Mouse (Mus musculus): ENCODE results near the gene Pik3cb.

Gene Pik3cb

DNA sequence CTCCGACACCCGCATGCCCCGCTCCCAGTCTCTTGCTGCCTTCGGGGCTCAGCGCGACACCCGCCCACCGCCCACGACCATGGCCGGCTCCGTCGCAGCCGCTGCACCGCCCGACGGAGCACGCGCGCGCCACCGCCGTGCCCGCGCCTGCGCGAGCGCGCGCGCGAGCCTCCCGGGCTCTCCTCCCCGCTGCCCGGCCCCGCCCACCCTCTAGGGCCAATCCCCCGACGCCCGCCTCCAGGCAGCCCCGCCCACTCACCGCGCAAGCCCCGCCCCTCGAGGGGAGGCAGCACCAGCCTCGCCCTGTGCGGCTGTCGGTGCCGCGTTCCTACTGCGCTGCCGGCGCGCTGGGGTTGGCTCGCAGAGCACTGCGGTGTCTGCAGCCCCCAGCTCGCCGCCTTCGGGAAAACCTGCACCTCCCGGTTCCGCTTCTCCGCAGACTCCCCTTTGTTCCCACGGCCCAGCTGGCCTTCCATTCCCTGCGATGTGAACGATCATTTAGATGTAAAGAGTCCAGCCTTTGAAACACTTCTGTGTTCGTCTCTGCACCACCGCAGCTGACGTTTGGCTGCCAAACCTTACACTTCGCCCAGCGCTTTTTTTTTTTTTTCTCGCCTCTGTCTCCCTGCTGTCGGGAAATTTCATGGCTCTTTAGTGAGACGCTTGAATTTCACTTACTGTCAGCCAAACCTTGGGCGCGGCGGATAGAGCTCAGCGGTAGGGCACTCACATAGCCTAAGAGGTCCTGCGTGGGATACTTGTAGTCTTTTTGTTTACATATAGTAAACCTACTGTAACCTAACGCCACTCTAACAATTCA, at the start of gene Pik3cb:
Gene Pik3cb, minus strand, starts transcription at position 559 of the 820 bp plus-strand sequence.
- peak; percentile 85 to 96 for DNase-seq (ENCODE audit: low spot score in 2 of 2)

DNA sequence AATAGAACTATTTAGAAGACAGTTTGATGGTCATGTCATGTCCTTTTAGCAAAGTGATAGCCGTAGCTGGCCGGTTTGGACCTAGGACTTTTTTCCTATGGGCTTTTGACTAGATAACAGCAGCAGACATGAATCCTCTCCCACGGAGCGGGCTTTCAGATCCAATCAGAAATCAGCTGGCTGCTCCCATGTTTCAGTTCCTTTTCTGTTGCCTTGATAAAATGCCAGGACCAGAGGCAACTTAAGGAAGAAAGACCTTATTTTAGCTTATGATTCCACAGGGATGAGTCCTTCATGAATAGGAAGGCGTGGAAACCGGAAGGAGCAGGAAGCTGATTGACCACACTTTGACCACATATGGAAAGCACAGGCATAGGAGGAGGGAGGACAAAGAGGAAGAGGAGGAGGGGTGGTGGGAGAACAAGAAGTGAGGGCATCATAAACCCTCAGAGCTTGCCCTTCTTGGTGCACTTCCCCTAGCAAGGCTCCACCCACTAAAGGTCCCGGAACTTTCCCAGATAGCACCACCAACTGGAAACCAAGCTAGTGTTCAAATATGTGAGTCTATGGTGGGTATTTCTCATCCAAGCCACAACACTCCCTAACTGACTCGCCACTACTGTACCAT, 42.7 kb upstream of the Pik3cb start:
- no peak for DNase-seq (ENCODE audit: low spot score in 2 of 2)

DNA sequence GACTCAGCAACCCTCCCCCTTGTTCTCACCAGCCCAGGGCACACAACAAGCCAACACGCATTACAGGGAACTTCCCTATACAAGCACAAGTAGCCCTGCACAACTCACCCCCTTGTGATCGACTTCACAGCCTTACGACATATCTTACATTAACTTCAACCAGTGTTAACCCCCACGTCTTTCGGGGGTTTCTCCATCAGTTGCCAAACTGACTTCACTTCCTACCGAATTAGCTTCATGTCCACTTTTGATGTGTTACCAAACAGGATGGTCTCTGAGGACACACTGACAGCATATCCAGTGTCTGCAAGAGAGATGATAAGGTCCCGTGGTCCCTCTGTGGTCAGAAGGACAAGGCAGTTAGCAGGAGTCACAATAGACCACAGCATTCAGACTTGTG, 41.7 kb upstream of the Pik3cb start:
- DNase-seq (ENCODE audit: low spot score in 2 of 2) = no peak

DNA sequence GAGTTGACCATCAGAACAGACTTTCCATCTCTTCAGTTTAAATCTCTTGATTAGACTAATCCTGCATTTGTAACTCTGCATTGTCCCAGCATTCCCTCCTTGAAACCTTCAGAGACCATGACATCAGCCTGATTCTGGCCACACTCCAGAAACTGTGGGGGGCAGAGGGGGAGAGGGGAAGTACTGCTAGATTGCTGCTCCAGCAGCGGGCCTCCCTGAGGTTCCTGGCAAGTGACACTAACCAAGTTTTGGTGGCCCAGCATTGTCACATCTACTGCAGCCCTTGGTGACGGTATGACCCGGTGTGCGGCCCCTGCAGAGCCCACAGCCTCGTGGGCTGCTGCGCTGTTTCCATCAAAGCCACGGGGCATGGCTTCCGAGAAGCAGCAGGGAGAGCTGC, 39.9 kb upstream of the Pik3cb start:
- no peak for DNase-seq (ENCODE audit: low spot score in 2 of 2)

DNA sequence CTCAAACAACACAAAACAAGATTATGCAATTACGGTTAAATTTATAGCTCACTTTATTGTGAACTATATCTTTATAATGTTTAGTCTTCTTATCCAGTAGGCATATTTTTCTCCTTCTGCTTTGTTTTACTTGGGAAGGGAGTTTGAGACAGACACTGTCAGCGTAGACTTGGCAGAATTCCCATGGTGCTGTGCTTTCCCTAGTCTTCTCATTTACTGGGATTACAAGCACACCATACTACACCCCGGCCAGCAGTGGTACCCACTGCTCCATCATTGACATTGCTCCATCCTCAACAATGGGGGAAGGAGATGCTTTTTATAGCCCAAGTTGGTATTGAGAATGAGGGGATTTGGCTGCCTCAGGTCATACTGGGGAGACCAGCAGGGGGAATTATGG, 38.3 kb upstream of the Pik3cb start:
- DNase-seq (ENCODE audit: low spot score in 2 of 2) = no peak

DNA sequence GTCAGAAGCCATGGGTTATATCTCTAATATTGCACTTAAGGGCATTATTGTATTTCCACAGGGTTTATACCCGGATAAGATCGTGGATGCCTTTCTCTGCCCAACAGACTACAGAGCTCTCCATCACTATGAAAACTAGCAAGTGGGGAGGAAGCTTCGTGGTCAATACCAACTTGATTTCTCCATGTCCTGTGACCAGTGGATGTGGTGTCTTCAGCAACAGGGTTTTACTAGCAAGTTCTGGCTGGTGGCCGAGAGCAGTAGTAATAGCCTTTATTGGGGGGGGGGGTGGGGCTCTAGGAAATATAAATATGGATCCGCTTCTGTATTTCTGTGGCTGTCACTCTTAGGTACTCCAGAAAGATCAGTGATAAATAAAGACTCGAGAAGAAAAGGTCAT, 35.4 kb upstream of the Pik3cb start:
- no peak for DNase-seq (ENCODE audit: low spot score in 2 of 2)

DNA sequence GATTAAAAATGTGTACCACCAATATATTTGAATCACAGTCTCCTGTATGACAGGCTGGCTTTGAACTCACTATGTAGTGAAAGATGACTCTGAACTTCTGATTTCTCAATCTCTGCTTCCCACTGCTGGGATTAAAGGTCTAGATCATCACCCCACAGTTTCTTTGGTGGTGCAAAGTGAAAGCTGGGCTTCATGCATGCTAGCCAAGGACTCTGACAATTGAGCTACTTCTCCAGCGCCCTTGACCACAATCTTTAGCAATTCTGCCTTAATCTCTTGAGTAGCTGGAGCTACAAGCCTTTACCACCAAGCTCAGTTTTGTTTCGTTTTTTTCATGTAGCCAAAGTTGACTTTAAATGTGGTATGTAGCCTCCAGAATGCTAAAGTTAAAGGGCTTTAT, 32.4 kb upstream of the Pik3cb start:
- DNase-seq (ENCODE audit: low spot score in 2 of 2) = no peak

- no peak for DNase-seq (ENCODE audit: low spot score in 2 of 2)
Measured at GRCm38 (mm10) chr9:99171186-99171585, 30.8 kb upstream of the Pik3cb start.

GRCm38 (mm10) chr9:99169029-99169428, 28.6 kb upstream of the Pik3cb start:
- DNase-seq (ENCODE audit: low spot score in 2 of 2) = no peak

GRCm38 (mm10) chr9:99166946-99167345, 26.5 kb upstream of the Pik3cb start:
- DNase-seq (ENCODE audit: low spot score in 2 of 2) = no peak

- DNase-seq (ENCODE audit: low spot score in 2 of 2) = no peak
Measured at GRCm38 (mm10) chr9:99165956-99166355, 25.5 kb upstream of the Pik3cb start.

- DNase-seq (ENCODE audit: low spot score in 2 of 2) = peak in 1 of 2 experiments; percentile 10
Measured at GRCm38 (mm10) chr9:99164664-99165226, 24.3 kb upstream of the Pik3cb start.

- no peak for DNase-seq (ENCODE audit: low spot score in 2 of 2)
Measured at GRCm38 (mm10) chr9:99164148-99164503, 23.7 kb upstream of the Pik3cb start.

GRCm38 (mm10) chr9:99163420-99164147, 23.2 kb upstream of the Pik3cb start:
- peak in 1 of 2 experiments; percentile 20 for DNase-seq (ENCODE audit: low spot score in 2 of 2)

GRCm38 (mm10) chr9:99162839-99163238, 22.4 kb upstream of the Pik3cb start:
- no peak for DNase-seq (ENCODE audit: low spot score in 2 of 2)

- DNase-seq (ENCODE audit: low spot score in 2 of 2) = no peak
Measured at GRCm38 (mm10) chr9:99160780-99161179, 20.4 kb upstream of the Pik3cb start.

DNA sequence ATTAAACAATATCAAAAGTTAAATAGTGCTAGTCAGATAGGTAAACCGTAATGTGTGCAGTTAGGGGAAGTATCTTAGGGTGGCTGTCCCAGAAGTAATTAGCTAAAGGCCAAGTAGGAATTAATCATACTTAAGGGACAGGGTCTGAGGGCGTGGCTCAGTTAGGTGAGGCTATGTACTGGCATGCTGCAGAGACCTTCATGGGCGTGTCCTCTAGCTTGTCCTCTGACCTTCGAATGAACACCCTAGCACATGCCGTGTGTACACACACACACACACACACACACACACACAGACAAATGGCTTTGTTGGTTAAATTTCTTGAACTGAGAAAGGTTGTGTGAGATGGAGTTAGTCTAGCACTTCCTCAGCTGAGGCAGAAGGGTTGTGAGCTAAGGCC, 19.5 kb upstream of the Pik3cb start:
- no peak for DNase-seq (ENCODE audit: low spot score in 2 of 2)

DNA sequence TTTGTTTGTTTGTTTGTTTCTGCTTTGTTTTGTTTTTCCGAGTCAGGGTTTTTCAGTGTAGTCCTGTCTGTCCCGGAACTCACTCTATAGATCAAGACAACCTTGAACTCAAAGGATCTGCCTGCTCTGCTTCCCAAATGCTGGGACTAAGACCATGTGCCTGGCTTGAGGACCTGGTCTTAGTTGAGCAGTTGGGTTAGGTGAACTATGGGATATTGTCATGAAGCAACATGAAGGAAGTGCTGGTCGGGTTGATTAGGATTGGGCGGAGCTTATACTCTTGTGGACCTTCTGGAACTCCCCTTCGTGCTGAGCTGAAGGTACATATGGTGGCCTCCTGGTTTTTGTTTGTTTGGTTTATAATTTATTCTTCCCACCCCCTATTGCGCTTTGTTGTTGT, 18.3 kb upstream of the Pik3cb start:
- no peak for DNase-seq (ENCODE audit: low spot score in 2 of 2)

- DNase-seq (ENCODE audit: low spot score in 2 of 2) = no peak
Measured at GRCm38 (mm10) chr9:99158203-99158632, 17.8 kb upstream of the Pik3cb start.

GRCm38 (mm10) chr9:99153655-99154054, 13.2 kb upstream of the Pik3cb start:
- no peak for DNase-seq (ENCODE audit: low spot score in 2 of 2)

- DNase-seq (ENCODE audit: low spot score in 2 of 2) = no peak
Measured at GRCm38 (mm10) chr9:99152699-99153490, 12.5 kb upstream of the Pik3cb start.
